Mouse (Mus musculus) heart, postnatal 0 days (tissue): ENCODE measurements at regions not wholly inside any gene's neighbourhood (a gene's known extent, or its start where the extent isn't known, plus 50 kb on each side); places are given as distances from the start of the nearest gene placed in this dataset.

Experiments
- CTCF ChIP-seq: IDR thresholded peaks from 2 replicates; pipeline ENCODE4 v1.5.1; 2016; ENCODE audit warnings: antibody characterized with exemption, control low read depth, low read depth
- EP300 ChIP-seq: IDR thresholded peaks from 2 replicates; pipeline ENCODE4 v1.6.1; 2016; ENCODE audit warnings: antibody characterized with exemption, low read depth

DNA sequence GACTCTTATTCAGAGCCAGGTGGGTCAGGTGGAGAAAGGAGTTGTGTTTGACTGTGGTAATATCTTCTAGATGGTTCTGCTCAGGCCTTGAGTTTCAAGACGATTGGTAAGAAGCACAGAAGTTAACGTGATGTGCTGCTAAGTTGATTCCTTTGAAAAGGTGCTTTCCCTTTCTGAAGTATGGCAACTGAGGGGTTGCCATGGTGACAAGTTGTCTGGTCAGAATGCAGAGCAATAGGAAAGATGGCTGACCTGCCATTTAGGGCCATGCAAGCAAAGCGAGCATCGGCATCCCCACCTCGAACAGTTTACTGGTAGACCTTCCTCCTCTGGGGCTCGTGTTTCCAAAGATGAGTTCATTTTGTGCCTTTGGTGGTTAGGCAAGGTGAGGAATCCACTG, 76.1 kb upstream of the Id2 start:
- TF ChIP-seq CTCF (no peak), EP300 (no peak)
